Mouse (Mus musculus) midbrain, embryonic 14.5 days (tissue): ENCODE data around the gene Cript. TPM values are rescaled to one million over a fixed set of nuclear protein-coding genes. Genes with fewer than 3 reads are reported as not detected.
"Not testable (repeated sequence)": the region's sequence is repeated elsewhere in the genome, so short reads cannot be mapped to it uniquely, and the experiment has no call there.

Source experiments
- ATAC-seq: fragments of 200-750 bp; cut with Nextera tagmentation; 2 replicates; pipeline ENCODE4 v1.8.0; 2017; ENCODE audit warnings: moderate number of reproducible peaks, moderate library complexity; ENCODE audit not compliant: low FRiP score, low TSS enrichment
- DNase-seq: peaks from one replicate; pipeline ENCODE4 v3.0.0-alpha.2; 2015
- H3K27ac ChIP-seq: fragments of 300-500 bp; sonication (generic); replicated peaks from 2 replicates; pipeline ENCODE4 v1.5.1; 2014; ENCODE audit warnings: mild to moderate bottlenecking, low read depth, low read length, moderate library complexity
- H3K27me3 ChIP-seq: fragments of 300-500 bp; sonication (generic); 2 replicates; pipeline ENCODE4 v1.6.1; 2014; ENCODE audit warnings: low read length, control low read depth, mixed read lengths; ENCODE audit not compliant: control insufficient read depth, insufficient read depth
- H3K36me3 ChIP-seq: fragments of 300-500 bp; sonication (generic); 2 replicates; pipeline ENCODE4 v1.6.1; 2014; ENCODE audit warnings: low read length, control low read depth; ENCODE audit not compliant: control insufficient read depth, insufficient read depth
- H3K4me1 ChIP-seq: fragments of 300-500 bp; sonication (generic); 2 replicates; pipeline ENCODE4 v1.6.1; 2014; ENCODE audit warnings: mild to moderate bottlenecking, antibody characterized with exemption, low read length, control low read depth; ENCODE audit not compliant: control insufficient read depth, insufficient read depth
- H3K4me2 ChIP-seq: fragments of 300-500 bp; sonication (generic); 2 replicates; pipeline ENCODE4 v1.6.1; 2014; ENCODE audit warnings: mild to moderate bottlenecking, low read length, moderate library complexity
- H3K4me3 ChIP-seq: fragments of 300-500 bp; sonication (generic); replicated peaks from 2 replicates; pipeline ENCODE4 v1.5.1; 2014; ENCODE audit warnings: low read depth, low read length
- H3K9ac ChIP-seq: fragments of 300-500 bp; sonication (generic); replicated peaks from 2 replicates; pipeline ENCODE4 v1.6.1; 2014; ENCODE audit warnings: mild to moderate bottlenecking, low read length, moderate library complexity
- H3K9me3 ChIP-seq: fragments of 300-500 bp; sonication (generic); 2 replicates; pipeline ENCODE4 v1.6.1; 2016; ENCODE audit warnings: low read length, control low read depth, mixed read lengths; ENCODE audit not compliant: control insufficient read depth
- WGBS: fragments of 180-500 bp; shearing (Covaris S2); extraction: QIAGEN DNeasy Blood & Tissue Kit; methylation state at CpG from one replicate; pipeline ENCODE4 v1.1.7; 2014; 5-methylcytosine and 5-hydroxymethylcytosine counted together
- polyA plus RNA-seq: library from polyadenylated mRNA; unstranded; fragments of >200 nt; fragmentation: Nextera tagmentation; extraction: Ambion mirVana; gene quantifications from 2 replicates; pipeline ENCODE4 v1.2.1, GENCODE M21; 2014

Gene Cript
- polyA plus RNA-seq, 1 experiment from 2014 or later = 249 TPM

DNA sequence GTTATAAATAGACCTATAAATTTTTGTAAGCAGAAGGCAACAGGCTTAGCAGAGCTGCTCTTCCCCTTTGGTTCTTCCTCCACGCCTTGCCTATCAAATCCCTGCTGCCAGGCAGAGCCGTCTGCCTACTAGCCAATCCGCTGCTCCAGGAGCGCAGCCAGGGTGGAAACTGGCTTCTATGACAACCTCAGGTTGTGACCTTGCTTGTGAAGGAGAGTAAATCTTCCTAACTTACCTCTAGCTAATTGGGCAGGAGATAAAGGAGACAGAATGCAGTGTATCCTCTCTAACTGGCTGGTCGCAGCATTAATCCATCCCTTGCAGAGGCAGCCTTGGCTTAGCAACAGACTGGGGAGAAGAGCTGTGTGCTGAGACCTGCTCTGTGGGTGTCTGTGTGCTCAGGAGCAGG lies 29.7 kb downstream of the Cript start:
- peak; percentile 41 for DNase-seq
- no peak for ATAC-seq
- no peak overlapping the region for H3K4me3 ChIP-seq
- no peak overlapping the region for H3K4me2 ChIP-seq
- no peak overlapping the region for H3K27ac ChIP-seq
- no peaks in the 10 kb centered on the region for H3K27me3 ChIP-seq
- no peaks in the 10 kb centered on the region for H3K36me3 ChIP-seq
- H3K4me1 ChIP-seq = no peaks in the 10 kb centered on the region
- no peaks in the 10 kb centered on the region for H3K9me3 ChIP-seq
- 36% methylated on average over 5 of the region's 5 CpGs for WGBS
- H3K9ac ChIP-seq = no peak overlapping the region

DNA sequence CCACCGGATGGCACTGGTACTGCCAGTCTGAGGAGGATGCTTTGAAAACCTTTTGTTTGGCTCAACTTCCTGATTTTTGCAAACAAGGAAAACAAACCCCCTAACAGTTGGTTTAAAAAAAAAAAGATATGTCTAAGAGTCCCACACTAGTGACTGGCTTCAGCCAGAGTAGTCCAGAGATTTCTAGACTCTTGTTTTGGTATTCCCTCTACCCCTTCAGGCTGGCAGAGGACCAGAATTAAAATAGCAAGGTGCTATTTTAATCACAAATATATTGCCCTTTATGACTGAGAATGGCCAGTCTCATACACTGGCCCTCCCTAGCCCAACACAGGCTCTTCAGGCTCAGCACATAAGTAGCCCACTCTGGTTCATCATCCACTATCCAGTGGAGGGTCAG lies 30.3 kb downstream of the Cript start:
- no peak overlapping the region for H3K9ac ChIP-seq
- no peaks in the 10 kb centered on the region for H3K36me3 ChIP-seq
- H3K27me3 ChIP-seq = no peaks in the 10 kb centered on the region
- no peak overlapping the region for H3K4me2 ChIP-seq
- DNase-seq (no peak), ATAC-seq (no peak)
- H3K4me3 ChIP-seq = no peak overlapping the region
- H3K4me1 ChIP-seq = no peaks in the 10 kb centered on the region
- 82% methylated on average over 1 of the region's 1 CpGs for WGBS
- H3K27ac ChIP-seq = no peak overlapping the region
- H3K9me3 ChIP-seq = no peaks in the 10 kb centered on the region

GRCm38 (mm10) chr17:87056761-87057160 lies 31.4 kb downstream of the Cript start:
- Histone ChIP-seq H3K4me3 (no peak overlapping the region), H3K27ac (no peak overlapping the region), H3K36me3 (no peaks in the 10 kb centered on the region), H3K4me1 (no peaks in the 10 kb centered on the region), H3K9ac (no peak overlapping the region), H3K4me2 (no peak overlapping the region), H3K9me3 (no peaks in the 10 kb centered on the region), H3K27me3 (no peaks in the 10 kb centered on the region)
- DNase-seq (no peak), ATAC-seq (no peak)
- 90% methylated on average over 7 of the region's 7 CpGs for WGBS

DNA sequence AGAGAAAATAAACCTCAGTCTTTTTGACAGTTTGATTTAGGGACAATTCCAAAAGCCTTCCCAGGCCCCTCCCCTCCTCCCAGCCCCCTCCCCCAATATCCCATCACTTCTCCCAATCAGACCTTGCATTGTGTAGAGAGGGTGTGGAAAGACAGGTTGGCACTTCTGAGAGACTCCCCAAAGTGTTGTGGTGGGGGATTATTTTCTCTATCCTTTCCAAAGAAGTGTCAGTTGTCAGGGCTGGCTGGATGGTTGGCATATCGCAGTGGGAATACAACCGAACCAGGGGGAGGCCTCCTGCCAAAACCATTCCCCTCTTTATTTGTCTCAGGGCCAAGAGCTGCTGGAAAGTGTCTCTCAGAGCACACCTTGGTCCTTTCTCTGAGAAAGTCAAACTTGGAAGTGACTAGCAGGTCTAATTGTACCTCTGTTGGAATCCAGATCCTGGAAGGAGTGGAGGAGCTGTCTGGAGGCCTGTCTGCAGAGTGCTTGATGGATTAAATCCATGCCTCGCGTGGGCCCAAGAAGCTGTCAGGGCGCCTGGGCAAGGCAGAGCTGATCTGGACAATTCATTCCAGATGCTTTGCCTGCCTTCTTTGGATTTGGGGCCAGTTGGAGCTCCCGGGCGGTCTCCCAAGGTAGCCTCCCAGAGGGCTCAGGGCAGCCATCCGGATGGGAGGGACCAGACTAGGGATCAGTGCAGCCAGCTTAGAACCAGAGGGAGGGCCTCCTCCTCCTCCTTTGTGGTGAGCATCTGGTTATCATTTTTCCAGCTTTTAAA lies 32.3 kb downstream of the Cript start:
- Histone ChIP-seq H3K4me2 (no peak overlapping the region), H3K9ac (no peak overlapping the region), H3K4me3 (no peak overlapping the region), H3K27me3 (no peaks in the 10 kb centered on the region), H3K9me3 (no peaks in the 10 kb centered on the region), H3K27ac (no peak overlapping the region), H3K4me1 (no peaks in the 10 kb centered on the region), H3K36me3 (no peaks in the 10 kb centered on the region)
- DNase-seq (no peak), ATAC-seq (no peak)
- WGBS = 61% methylated on average over 8 of the region's 8 CpGs

GRCm38 (mm10) chr17:87062639-87063038 lies 37.3 kb downstream of the Cript start:
- no peaks in the 10 kb centered on the region for H3K4me1 ChIP-seq
- H3K9ac ChIP-seq = no peak overlapping the region
- DNase-seq (no peak), ATAC-seq (no peak)
- H3K9me3 ChIP-seq = no peaks in the 10 kb centered on the region
- no peaks in the 10 kb centered on the region for H3K36me3 ChIP-seq
- no peak overlapping the region for H3K4me2 ChIP-seq
- H3K27ac ChIP-seq = no peak overlapping the region
- H3K27me3 ChIP-seq = no peaks in the 10 kb centered on the region
- 89% methylated on average over 9 of the region's 9 CpGs for WGBS
- H3K4me3 ChIP-seq = no peak overlapping the region

- WGBS = 88% methylated on average over 7 of the region's 7 CpGs
- no peaks in the 10 kb centered on the region for H3K9me3 ChIP-seq
- H3K4me2 ChIP-seq = no peak overlapping the region
These were observed 38.1 kb downstream of the Cript start for GRCm38 (mm10) chr17:87063461-87063860.

DNA sequence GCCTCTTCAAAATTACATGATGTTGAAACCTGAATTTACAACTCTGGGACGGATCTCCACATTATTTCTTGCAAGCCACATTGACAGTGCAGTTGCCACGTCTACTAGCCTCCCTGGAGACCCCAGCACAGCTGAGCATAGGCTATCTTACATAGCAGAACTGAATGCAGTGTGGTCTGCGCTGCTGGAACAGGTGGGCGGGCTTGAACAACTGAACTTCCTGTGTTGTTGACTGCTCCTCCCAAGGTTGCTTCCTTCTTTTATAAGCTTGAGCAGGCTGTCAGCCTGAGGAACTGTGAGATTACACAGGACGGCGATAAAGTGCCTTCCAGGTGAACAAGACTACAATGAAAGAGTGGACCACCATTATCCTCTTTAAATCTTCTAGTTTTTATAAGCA lies 38.6 kb downstream of the Cript start:
- Histone ChIP-seq H3K4me2 (no peak overlapping the region), H3K27ac (no peak overlapping the region), H3K27me3 (no peaks in the 10 kb centered on the region), H3K4me1 (no peaks in the 10 kb centered on the region), H3K36me3 (no peaks in the 10 kb centered on the region), H3K9me3 (no peaks in the 10 kb centered on the region), H3K4me3 (no peak overlapping the region), H3K9ac (no peak overlapping the region)
- DNase-seq (no peak), ATAC-seq (no peak)
- 83% methylated on average over 6 of the region's 6 CpGs for WGBS

More at GRCm38 (mm10) chr17:87063461-87063860, 38.1 kb downstream of the Cript start:
- Histone ChIP-seq H3K9ac (no peak overlapping the region), H3K36me3 (no peaks in the 10 kb centered on the region), H3K4me1 (no peaks in the 10 kb centered on the region), H3K27ac (no peak overlapping the region), H3K4me3 (no peak overlapping the region), H3K27me3 (no peaks in the 10 kb centered on the region)
- no peak for DNase-seq
- no peak for ATAC-seq

DNA sequence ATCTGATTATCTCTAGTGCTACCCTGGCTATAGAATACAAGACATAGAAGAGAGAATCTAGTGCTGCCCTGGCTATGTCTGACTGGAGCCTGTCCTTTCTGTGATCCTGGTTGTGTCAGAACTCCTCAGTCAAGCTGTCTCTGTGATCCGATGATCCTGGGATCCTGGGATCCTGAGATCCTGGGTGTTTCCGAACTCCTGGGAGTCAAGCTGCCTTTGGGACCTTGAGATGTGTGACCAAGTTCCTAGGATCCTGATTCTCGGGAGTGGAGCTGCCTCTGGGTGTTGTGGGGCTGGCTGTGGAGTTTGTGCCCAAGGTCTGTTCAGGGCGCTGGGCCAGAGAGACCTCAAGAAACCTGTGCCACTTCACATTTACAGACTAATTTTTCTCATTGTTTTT lies 43.6 kb downstream of the Cript start:
- no peak overlapping the region for H3K4me3 ChIP-seq
- H3K9ac ChIP-seq = no peak overlapping the region
- no peaks in the 10 kb centered on the region for H3K4me1 ChIP-seq
- DNase-seq (no peak), ATAC-seq (no peak)
- no peaks in the 10 kb centered on the region for H3K36me3 ChIP-seq
- H3K27me3 ChIP-seq = no peaks in the 10 kb centered on the region
- H3K4me2 ChIP-seq = no peak overlapping the region
- H3K27ac ChIP-seq = no peak overlapping the region
- H3K9me3 ChIP-seq = no peaks in the 10 kb centered on the region
- 93% methylated on average over 4 of the region's 4 CpGs for WGBS

DNA sequence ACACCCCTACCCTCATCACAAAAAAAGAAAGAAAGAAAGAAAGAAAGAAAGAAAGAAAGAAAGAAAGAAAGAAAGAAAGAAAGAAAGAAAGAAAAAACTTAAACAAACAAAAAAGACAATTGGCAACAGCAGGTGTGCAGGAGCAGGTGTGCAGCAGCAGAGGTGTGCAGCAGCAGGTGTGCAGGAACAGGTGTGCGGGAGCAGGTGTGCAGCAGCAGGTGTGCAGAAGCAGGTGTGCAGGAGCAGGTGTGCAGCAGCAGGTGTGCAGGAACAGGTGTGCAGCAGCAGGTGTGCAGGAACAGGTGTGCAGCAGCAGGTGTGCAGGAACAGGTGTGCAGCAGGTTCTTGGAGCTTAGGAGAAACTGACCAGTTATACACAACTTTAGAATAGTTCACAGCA lies 46.8 kb downstream of the Cript start:
- not testable (repeated sequence) for H3K4me3 ChIP-seq, H3K27me3 ChIP-seq, H3K9me3 ChIP-seq, H3K27ac ChIP-seq, H3K4me1 ChIP-seq, H3K9ac ChIP-seq, ATAC-seq, H3K4me2 ChIP-seq, DNase-seq, H3K36me3 ChIP-seq
- WGBS = 97% methylated on average over 1 of the region's 1 CpGs
